Mouse (Mus musculus): ENCODE measurements around the gene Efhd1. TPM values are rescaled to one million over a fixed set of nuclear protein-coding genes. Genes with fewer than 3 reads are reported as not detected.

The Efhd1 gene
- polyA plus RNA-seq, 1 experiment from 2014 or later = 2.2 TPM

DNA sequence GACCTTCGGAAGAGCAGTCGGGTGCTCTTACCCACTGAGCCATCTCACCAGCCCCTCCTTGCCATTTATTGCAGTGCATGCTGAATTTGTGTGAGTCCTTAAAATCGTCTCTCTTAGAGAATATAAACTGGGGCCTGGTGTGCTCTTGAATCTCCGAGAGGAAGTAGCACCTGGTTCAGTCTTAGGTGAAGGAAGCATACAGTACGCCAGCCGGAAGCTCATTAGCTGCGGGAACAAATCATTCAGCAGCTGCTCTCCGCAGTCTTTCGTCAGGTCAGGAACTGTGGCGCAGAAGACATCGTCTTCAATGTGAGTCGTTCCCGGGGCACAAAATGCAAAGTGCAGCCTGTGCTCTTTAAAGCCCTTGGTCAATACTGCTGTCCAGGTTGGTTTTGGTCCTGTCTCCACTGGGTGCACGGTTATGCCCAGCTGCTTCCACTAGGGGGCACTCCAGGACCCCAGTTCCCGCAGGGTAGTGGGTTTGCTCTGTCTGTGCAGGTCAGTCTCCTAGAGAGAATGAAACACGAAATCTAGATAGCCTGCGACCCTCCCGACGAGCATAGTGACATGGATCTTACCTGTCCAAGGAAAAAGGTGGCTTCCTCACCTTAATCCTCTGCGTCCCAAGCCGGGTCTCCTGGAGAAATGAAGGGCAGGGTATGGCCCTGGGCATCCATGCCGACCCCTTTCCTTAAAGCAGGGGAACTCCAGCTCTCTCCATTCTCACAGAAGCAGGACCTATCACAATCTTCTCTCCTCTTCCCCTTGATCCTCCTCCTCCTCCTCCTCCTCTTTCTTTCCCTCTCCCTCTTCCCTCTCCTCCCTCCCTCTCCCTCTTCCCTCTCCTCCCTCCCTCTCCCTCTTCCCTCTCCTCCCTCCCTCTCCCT is 18.0 kb upstream of the Efhd1 start:
- H3K9ac ChIP-seq = no peak overlapping the region
- H3K4me3 ChIP-seq = peak overlapping the region; percentile 17; the same call in 1 of the 2 replicates
- H3K4me1 ChIP-seq (replicated peaks) = peaks cover 4% of the 10 kb centered on the region; the same call in 1 of the 2 replicates
- 27% methylated on average over 22 of the region's 22 CpGs for WGBS
- no peak overlapping the region for H3K27ac ChIP-seq (replicated peaks)
- H3K4me2 ChIP-seq = peak overlapping the region; percentile 29
- H3K27me3 ChIP-seq = no peaks in the 10 kb centered on the region
- no peaks in the 10 kb centered on the region for H3K9me3 ChIP-seq
- ATAC-seq (ENCODE audit: low FRiP score, low read depth) = peak; percentile 89
- H3K36me3 ChIP-seq = no peaks in the 10 kb centered on the region

DNA sequence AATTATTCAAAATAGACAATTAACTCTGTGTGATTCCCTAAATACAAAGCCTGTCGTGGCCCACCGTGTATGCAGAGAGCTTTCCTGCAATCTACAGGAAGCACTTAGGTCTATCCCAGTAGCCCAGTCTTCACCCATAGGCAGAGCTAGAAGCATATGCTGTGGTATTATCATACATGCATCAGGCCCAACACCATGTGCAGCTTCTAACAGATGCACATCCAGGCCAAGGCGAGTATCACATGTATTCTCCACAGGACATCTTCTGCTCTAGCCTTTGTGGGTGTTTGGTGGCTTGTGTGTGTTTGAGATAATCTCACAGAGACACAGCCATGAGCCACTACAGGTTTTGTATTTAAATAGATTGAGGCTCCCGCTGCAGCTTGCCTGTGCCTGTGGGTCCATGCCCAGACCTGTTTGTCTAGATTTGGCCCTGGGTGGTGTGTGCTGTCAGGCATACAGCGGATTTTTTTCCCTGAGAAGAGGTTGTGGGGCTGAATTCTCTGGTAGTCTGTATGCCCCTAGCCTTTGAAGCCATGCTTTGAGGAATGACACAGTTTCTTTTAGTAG is 12.0 kb upstream of the Efhd1 start:
- H3K27me3 ChIP-seq = no peaks in the 10 kb centered on the region
- H3K27ac ChIP-seq (replicated peaks) = no peak overlapping the region
- ATAC-seq (ENCODE audit: low FRiP score, low read depth) = no peak
- no peaks in the 10 kb centered on the region for H3K4me1 ChIP-seq (replicated peaks)
- no peaks in the 10 kb centered on the region for H3K9me3 ChIP-seq
- WGBS = 55% methylated on average over 5 of the region's 5 CpGs
- no peak overlapping the region for H3K4me3 ChIP-seq
- no peak overlapping the region for H3K4me2 ChIP-seq
- H3K36me3 ChIP-seq = no peaks in the 10 kb centered on the region
- no peak overlapping the region for H3K9ac ChIP-seq

DNA sequence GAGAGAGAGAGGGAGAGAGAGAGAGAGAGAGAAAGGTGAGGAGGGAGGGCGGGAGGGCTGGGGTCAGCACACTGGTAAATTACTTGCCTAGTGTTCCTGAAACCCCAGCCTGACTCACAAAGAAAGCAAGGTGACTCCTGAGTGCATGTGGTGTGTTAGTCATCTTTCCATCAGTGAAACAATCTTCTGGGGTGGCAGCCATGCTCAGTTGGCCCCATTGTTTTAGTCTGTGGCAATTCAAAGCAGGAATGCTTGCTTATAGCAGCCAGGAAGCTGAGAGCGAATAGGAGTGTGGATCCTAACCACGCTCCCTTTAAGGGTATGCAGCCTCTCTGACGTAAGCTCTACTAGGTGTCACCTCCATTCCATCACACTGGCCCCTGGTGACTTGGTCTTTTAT is 9.0 kb upstream of the Efhd1 start:
- no peak for ATAC-seq (ENCODE audit: low FRiP score, low read depth)

DNA sequence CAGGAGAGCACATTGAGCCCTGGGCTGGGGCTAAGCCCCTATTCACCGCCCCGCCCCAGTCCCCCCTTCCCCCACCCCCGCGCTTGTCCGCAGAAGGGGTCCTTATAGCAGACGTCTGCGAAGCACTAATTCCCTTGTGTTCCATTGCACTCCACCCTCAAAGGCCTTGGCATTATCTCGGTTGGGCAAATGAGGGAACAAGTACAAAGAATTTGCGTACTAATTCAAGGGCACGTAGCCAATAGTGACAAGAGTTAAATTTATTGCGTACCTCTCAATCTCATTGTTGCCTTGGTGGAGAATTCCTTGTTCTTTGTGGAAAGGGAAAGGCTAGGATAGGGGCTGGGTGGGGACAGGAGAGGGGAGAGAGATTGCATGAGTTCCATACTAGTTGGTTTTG is 6.5 kb upstream of the Efhd1 start:
- Histone ChIP-seq H3K4me2 (no peak overlapping the region), H3K4me1 (replicated peaks) (0 out of 2 replicates have a peak, but pooled peaks cover 3% of the 10 kb centered on the region), H3K4me3 (no peak overlapping the region), H3K27ac (replicated peaks) (no peak overlapping the region), H3K27me3 (peaks cover 14% of the 10 kb centered on the region), H3K36me3 (no peaks in the 10 kb centered on the region), H3K9ac (no peak overlapping the region), H3K9me3 (no peaks in the 10 kb centered on the region)
- 15% methylated on average over 11 of the region's 11 CpGs for WGBS
- ATAC-seq (ENCODE audit: low FRiP score, low read depth) = no peak

More for the DNA sequence above, 9.0 kb upstream of the Efhd1 start:
- H3K27me3 ChIP-seq = peaks cover 6% of the 10 kb centered on the region; the same call in 1 of the 2 replicates
- no peaks in the 10 kb centered on the region for H3K9me3 ChIP-seq
- no peaks in the 10 kb centered on the region for H3K36me3 ChIP-seq
- no peak overlapping the region for H3K9ac ChIP-seq
- no peak overlapping the region for H3K4me3 ChIP-seq
- 0 out of 2 replicates have a peak, but pooled peaks cover 3% of the 10 kb centered on the region for H3K4me1 ChIP-seq (replicated peaks)
- H3K4me2 ChIP-seq = no peak overlapping the region
- no peak overlapping the region for H3K27ac ChIP-seq (replicated peaks)
- 76% methylated on average over 4 of the region's 4 CpGs for WGBS

DNA sequence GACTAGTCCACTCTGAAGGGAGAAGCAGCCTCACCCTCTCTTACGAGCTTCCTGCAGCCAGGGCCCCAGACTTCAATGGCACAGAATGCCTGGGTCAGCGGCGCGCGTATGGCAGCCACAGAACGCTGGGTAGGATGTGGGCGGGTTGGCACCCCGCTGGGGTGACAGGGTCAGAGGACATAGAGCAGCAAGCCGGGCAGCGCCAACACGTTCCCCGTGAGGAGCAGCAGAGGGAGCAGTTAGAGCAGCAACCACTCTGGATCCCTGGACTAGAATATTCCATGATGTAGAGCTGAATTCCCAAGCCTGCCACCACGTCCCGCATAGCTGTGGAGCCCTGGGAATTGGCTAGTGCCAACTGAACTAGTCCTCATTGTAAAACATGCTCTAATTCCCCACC is 5.7 kb upstream of the Efhd1 start:
- peaks cover 21% of the 10 kb centered on the region for H3K27me3 ChIP-seq
- WGBS = 11% methylated on average over 14 of the region's 14 CpGs
- H3K9ac ChIP-seq = no peak overlapping the region
- H3K36me3 ChIP-seq = no peaks in the 10 kb centered on the region
- H3K9me3 ChIP-seq = no peaks in the 10 kb centered on the region
- H3K4me3 ChIP-seq = no peak overlapping the region
- peaks cover 7% of the 10 kb centered on the region; the same call in 1 of the 2 replicates for H3K4me1 ChIP-seq (replicated peaks)
- no peak for ATAC-seq (ENCODE audit: low FRiP score, low read depth)
- H3K4me2 ChIP-seq = no peak overlapping the region
- no peak overlapping the region for H3K27ac ChIP-seq (replicated peaks)

- H3K27me3 ChIP-seq = peaks cover 27% of the 10 kb centered on the region
Measured at GRCm38 (mm10) chr1:87259316-87259715, 4.8 kb upstream of the Efhd1 start.

DNA sequence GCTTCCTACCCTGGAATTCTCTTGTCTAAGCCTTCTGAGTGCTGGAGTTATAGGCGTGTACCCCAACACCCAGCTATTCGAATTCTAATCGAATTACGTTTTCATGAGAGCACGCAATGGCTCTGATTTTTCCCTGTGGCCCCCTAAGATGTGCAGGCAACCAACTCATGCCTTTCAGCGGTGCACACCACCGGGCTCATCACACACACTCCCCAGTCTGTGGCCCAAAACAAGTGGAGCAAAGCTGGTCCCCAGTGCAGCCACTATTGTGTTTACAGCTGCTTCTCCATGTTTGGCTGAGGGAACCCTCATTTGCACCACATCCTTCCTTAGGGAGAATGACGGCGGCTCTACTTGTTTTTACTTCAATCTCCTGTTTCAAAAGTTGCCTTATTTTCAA is 906 bp upstream of the Efhd1 start:
- Histone ChIP-seq H3K9ac (no peak overlapping the region), H3K9me3 (no peaks in the 10 kb centered on the region), H3K27me3 (peaks cover 59% of the 10 kb centered on the region), H3K27ac (replicated peaks) (no peak overlapping the region), H3K4me3 (no peak overlapping the region), H3K36me3 (no peaks in the 10 kb centered on the region), H3K4me2 (peak overlapping the region; percentile 99), H3K4me1 (replicated peaks) (peaks cover 30% of the 10 kb centered on the region)
- 2% methylated on average over 9 of the region's 9 CpGs for WGBS
- no peak for ATAC-seq (ENCODE audit: low FRiP score, low read depth)

More at GRCm38 (mm10) chr1:87259316-87259715, 4.8 kb upstream of the Efhd1 start:
- no peak for ATAC-seq (ENCODE audit: low FRiP score, low read depth)
- no peak overlapping the region for H3K4me2 ChIP-seq
- no peak overlapping the region for H3K4me3 ChIP-seq
- 82% methylated on average over 2 of the region's 2 CpGs for WGBS
- H3K9ac ChIP-seq = no peak overlapping the region
- no peaks in the 10 kb centered on the region for H3K9me3 ChIP-seq
- H3K27ac ChIP-seq (replicated peaks) = no peak overlapping the region
- peaks cover 16% of the 10 kb centered on the region for H3K4me1 ChIP-seq (replicated peaks)
- H3K36me3 ChIP-seq = no peaks in the 10 kb centered on the region

- ATAC-seq (ENCODE audit: low FRiP score, low read depth) = no peak
- Histone ChIP-seq H3K4me2 (peak overlapping the region; percentile 99), H3K27me3 (peaks cover 59% of the 10 kb centered on the region), H3K4me1 (replicated peaks) (peaks cover 27% of the 10 kb centered on the region), H3K9ac (peak overlapping the region; percentile 42; the same call in 1 of the 2 replicates), H3K36me3 (no peaks in the 10 kb centered on the region), H3K4me3 (peak overlapping the region; percentile 49), H3K27ac (replicated peaks) (no peak overlapping the region), H3K9me3 (no peaks in the 10 kb centered on the region)
- under 1% methylated on average over 12 of the region's 12 CpGs for WGBS
Measured at GRCm38 (mm10) chr1:87263796-87264133, 398 bp upstream of the Efhd1 start.

- H3K36me3 ChIP-seq = no peaks in the 10 kb centered on the region
- WGBS = under 1% methylated on average over 13 of the region's 13 CpGs
- H3K4me3 ChIP-seq = peak overlapping the region; percentile 49
- ATAC-seq (ENCODE audit: low FRiP score, low read depth) = no peak
- peaks cover 56% of the 10 kb centered on the region for H3K27me3 ChIP-seq
- H3K27ac ChIP-seq (replicated peaks) = no peak overlapping the region
- H3K9ac ChIP-seq = 0 out of 2 replicates have a peak overlapping the region, but pooled peaks have one; percentile 42
- H3K9me3 ChIP-seq = no peaks in the 10 kb centered on the region
- H3K4me2 ChIP-seq = peak overlapping the region; percentile 99
- peaks cover 27% of the 10 kb centered on the region for H3K4me1 ChIP-seq (replicated peaks)
Measured at GRCm38 (mm10) chr1:87265200-87265599, 1.0 kb downstream of the Efhd1 start.

- peaks cover 32% of the 10 kb centered on the region for H3K4me1 ChIP-seq (replicated peaks)
- H3K36me3 ChIP-seq = no peaks in the 10 kb centered on the region
- no peak overlapping the region for H3K4me3 ChIP-seq
- no peak for ATAC-seq (ENCODE audit: low FRiP score, low read depth)
- no peak overlapping the region for H3K27ac ChIP-seq (replicated peaks)
- no peak overlapping the region for H3K4me2 ChIP-seq
- peaks cover 56% of the 10 kb centered on the region for H3K27me3 ChIP-seq
- WGBS = 22% methylated on average over 8 of the region's 8 CpGs
- H3K9ac ChIP-seq = no peak overlapping the region
- no peaks in the 10 kb centered on the region for H3K9me3 ChIP-seq
Measured at GRCm38 (mm10) chr1:87266296-87267090, 2.3 kb downstream of the Efhd1 start.

DNA sequence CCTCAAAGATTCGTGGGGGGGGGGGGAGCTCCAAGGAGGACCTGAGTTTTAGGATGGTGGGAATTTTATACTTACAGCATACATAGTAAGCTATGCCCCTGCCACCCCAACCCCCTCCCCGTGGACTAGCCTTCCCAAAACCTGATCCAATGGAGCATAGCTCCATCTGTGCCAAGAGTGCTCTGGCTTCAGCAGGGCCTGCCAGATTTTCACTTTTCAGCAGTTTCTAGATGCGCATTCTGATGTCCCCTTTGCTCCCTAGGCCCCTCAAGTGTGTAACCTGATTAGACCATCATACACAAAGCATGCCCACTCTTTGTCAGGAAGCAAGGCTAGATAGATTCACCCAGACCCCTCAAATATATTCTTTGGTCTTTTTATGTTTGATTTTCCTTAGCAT is 6.0 kb downstream of the Efhd1 start:
- no peak overlapping the region for H3K9ac ChIP-seq
- H3K27ac ChIP-seq (replicated peaks) = 0 out of 2 replicates have a peak overlapping the region, but pooled peaks have one; percentile 2
- peaks cover 26% of the 10 kb centered on the region for H3K27me3 ChIP-seq
- H3K9me3 ChIP-seq = no peaks in the 10 kb centered on the region
- no peak overlapping the region for H3K4me2 ChIP-seq
- H3K36me3 ChIP-seq = no peaks in the 10 kb centered on the region
- no peak for ATAC-seq (ENCODE audit: low FRiP score, low read depth)
- no peak overlapping the region for H3K4me3 ChIP-seq
- 19% methylated on average over 3 of the region's 3 CpGs for WGBS
- H3K4me1 ChIP-seq (replicated peaks) = peaks cover 15% of the 10 kb centered on the region

Measured in hindbrain, embryonic 15.5 days (tissue).